Mouse (Mus musculus) cerebellum, postnatal 14 days (tissue): Measurements from ENCODE around the gene Ahcy.
"Not testable (repeated sequence)": the region's sequence is repeated elsewhere in the genome, so short reads cannot be mapped to it uniquely, and the experiment has no call there.

Source experiments
- DNase-seq, 2 experiments: peaks; one replicate each; pipeline ENCODE4 v3.0.0; 2021; ENCODE audit warnings: mixed read lengths in 2 of 2

Gene Ahcy

DNA sequence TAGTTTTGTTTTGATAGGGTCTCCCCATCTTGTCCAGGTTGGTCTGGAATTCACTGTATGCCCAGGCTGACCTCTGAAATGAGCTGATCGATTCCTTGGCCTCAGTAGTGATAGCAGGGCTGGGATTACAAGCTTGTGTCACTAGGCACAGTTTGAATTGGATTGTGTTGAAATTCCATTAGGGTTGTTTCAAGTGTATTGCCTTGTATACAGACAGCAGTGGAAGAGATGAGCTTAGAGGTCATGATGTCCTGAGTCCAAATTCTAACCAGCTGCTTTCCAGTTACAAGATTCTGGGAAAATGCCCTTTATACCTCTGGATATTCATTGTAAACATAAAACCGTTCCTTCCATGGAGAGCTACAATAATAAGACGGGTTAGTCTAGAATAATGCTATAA, 950 bp downstream of the Ahcy start:
- DNase-seq: peak in 1 of 2 experiments; percentile 7

DNA sequence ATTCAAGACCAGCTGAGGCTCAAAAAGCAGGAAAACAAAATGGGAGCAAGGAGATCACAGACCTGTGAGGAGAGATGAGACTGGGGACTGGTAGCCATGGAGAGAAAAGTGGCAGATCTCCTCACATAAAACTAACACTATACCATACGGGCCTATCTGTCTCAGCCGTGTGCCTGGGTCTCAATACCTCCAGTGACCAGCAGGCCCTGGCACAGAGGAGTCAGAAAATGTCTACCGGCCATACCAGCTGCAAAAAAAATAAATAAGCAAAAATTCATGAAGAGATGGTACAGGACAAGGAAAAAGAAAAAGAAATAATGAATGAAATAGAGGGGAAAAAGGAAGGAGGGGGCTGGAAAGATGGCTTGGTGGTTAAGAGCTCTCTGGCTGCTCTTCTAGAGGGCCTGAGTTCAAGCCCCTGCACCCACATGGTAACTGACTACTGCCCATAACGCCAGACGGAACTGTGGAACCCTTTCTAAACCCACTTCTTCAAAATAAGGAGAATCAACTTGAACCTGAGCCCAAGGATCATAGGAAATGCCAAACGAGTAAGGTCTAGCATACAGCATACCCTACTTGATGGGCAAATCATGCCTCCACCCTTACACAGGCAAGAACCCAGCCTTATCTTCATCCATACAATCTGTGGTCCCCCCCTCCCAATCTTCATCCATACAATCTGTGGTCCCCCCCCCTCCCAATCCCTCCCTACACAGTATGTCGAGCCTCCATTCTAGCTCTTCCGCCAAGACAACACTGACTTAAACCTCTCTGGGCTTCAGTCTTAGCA, 1.7 kb downstream of the Ahcy start:
- DNase-seq: peak in 1 of 2 experiments; percentile 6

DNA sequence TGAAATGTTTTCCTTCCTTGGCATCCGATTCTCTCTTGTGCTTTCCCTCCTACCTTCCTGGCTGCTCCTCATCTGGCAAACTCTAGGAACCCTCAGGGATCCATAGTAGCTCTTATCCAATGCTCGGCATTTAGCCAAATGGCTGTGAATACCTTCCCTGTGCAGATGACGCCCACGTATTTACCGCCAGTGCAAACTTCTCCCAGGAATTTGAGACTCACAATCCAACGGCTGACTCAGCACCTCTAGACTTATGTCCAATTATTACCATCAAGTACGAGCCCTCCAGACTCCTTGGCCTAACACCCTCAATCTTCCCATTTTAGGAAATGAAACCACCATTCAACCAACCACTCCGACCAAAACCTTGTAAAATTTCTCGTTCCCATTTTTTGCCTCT, 3.3 kb downstream of the Ahcy start:
- peak in 1 of 2 experiments; percentile 15 for DNase-seq

DNA sequence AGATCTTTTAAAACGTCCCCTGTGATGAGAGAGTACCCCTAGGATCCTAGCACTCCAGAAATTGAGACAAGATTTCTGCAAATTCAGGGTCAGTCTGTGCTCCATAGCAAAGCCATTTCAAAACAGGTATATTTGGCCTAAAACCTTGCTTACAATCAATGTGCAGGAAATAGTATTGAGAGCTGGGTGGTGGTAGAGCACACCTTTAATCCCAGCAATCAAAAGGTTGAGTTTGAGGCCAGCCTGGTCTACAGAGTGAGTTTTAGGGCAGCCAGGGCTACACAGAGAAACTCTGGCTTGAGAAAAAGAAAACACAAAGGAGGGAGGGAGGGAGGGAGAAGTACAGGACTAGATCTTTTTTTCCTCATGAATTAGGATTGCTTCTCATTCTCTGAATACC, 16.9 kb downstream of the Ahcy start:
- no peak for DNase-seq

DNA sequence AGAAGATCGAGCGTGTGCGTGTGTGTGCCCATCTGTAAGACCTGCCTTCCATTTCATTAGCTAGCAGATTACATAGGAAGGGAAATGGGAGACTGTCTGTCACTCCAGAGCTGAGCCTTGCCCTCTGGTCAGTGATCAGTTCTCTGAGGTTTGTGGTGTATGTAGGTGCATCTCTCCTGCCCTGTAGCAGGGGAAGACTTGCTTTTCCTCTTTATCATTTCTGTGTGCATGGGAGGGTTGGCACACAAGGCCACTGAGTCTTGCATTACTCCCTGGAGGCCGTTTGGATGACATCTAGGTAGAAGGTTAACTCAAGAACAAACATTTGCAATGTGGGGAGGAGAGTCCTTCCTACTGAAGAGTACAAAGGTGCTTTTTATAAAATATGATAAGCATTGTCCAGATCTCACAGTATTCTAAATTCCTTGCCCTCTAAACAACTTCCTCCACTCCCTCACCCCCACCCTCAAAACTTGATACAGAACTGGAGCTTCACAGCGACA, 18.2 kb downstream of the Ahcy start:
- DNase-seq: no peak

DNA sequence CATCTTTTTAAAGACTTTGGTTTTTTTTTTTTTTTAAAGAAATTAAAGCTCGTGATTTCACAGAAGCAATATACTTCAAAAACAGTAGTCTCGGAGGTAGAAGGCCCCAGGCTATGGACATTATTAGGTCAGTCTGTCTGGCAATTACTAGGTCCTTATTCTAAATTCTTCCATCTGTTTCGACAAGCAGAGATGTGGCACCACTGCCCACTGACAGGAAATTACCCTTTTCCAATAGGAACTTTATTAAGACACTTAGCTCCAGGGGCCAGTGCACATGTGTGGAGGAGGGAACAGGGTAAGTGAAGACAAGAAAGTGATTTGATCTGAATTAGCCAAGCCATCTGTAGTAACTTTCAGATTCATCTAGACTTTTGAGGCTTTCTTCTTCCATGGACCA, 19.6 kb downstream of the Ahcy start:
- DNase-seq: no peak

DNA sequence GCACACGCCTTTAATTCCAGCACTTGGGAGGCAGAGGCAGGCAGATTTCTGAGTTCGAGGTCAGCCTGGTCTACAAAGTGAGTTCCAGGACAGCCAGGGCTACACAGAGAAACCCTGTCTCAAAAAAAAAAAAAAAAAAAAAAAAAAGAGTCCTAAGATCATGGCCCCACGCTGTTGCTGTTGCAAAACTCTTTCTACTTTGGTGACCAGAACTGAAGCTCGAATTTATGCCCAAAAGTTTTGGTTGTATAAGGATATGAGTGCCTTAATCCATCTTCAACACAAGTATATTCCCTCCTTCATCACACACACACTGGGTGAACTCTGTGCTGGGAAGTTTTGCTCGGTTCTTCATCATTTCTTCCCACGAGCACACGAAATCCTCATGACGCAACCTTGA, 20.8 kb downstream of the Ahcy start:
- not testable (repeated sequence) for DNase-seq

DNA sequence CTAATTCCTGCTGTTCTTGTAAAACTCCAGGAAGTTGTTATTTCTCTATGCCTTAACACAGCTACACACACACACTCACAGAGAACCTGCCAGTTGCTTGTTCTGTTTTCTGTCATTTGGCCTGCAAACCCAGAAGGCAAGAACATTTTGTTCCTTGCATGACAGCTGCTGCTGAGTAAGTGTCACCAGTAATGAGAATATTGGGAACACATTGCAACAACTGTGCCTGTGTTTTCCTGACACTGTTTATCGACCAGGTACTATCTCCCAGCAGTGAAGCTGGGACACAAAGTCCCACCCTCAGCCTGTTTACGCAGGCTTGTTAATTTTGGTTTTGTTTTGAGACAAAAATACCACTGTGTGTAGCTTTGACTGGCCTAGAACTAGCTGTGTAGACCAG, 21.6 kb downstream of the Ahcy start:
- no peak for DNase-seq

DNA sequence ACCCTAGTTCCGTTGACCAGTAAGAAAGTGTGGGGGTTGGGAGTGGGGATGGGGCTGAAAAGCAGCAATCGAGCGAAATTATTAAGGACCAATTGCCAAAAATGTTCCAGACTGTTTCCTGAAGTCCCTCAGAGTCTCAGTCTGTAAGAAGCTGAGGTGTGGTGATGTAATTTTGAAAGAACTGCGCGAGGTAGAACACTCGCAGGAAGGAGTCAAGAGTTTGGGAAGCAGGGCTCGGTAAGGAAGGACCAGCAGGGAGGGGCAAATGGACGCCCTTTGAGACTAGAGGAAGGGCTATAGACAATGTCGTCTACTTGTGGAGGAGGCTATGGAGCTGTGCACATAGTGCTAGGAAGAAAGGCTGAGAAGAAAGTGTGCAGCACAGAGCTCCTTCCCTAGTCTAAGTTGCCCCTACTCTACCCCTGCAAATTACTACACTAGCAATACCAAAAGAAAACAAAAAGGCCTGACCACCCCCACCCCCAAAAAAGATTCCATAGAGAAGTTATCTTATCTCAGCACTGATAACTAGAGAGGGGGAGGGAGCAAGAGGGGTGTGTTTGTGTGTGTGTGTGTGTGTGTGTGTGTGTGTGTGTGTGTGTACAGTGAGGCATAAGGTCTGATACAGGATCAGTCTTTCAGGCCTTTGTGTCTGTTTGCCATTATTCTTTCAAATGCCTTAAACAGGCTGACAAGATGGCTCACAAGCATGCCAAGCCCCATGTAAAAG, 22.5 kb downstream of the Ahcy start:
- peak; percentile 14 to 17 for DNase-seq

DNA sequence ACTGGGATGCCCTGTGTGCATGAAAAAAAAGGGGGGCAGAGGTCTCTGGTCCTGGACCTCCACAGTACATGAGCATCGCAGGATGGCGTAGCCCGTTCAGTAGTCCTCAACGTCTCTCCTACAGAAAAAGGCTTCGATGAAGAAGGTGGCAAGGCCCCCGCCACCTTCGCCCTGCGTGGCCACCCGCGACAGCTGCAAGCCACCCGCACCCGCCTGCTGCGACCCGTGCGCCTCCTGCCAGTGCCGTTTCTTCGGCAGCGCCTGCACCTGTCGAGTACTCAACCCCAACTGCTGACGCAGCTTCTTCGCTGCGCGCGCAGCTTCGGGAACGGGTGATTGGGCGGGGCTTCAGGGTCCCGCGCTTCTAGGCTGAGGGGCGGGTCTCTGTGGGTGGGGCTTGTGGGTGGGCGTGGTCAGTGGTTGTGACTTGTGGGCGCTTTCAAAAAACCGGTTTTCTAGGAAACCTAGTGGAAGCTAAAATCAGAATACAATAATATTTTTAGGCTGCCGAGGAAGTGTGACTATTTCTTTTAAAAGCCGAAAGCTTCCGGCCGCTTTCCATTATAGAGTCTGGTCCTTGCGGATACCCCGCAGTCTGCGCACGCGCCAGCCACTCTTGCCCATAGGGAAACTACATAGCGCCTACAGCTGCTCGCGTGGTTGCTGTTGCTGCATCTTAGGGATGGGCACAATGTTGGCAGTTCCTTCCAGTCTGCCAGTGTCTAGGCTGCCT, 23.6 kb downstream of the Ahcy start:
- DNase-seq: peak; percentile 98 to 99

DNA sequence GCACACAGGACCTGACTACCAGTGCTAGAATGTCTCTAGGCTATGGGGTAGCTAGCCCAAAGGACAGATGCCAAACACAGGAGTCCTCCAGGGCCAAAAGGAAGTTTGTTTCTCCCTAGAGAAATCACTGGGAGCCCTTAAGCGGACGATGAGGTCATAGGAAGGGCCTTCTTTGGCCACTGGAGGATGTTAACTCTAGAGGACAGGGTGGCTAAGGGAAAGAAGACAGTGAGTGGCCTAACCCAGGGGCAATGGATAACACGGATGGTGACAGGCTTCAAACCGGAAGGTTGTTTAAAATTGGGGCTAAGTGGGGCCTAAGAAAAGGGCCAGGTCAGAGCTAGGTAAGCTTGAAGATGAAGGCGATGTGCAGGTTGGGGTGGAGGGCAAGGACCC, 24.2 kb downstream of the Ahcy start:
- DNase-seq: no peak

DNA sequence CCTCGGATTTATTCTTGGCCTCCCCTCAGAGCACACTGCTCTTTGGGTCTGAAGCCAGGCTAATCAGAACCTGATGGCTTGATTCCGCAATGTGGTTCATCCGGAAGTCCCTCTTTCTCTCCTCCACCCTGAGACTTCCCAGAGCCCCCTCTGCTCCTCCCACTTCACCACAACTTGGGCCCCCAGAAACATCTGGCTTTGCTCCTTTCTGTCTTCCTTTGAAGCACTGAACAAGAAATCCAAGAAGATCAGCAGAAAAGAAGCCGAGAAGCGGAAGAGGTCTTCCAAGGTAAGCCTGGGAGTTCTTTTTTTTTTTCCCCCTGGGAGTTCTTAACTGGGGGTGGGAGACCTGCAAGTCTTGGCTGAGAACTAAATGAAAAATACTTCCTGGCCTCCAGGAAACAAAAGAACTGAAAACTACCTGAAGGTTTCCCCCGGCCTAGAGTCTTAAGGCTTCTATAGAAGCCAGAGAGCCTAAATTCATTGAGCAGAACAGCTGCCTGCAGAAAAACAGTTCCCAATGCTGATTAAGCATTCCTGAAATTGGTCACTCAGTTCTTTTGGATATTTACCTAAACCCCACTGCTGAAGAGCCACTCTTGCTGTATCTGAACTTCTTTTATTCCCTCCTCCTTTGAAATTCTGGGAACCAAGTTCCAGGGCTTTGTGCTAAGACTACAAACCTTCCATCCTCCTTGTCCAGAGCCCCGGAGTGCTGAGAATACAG, 26.7 kb downstream of the Ahcy start:
- no peak for DNase-seq

DNA sequence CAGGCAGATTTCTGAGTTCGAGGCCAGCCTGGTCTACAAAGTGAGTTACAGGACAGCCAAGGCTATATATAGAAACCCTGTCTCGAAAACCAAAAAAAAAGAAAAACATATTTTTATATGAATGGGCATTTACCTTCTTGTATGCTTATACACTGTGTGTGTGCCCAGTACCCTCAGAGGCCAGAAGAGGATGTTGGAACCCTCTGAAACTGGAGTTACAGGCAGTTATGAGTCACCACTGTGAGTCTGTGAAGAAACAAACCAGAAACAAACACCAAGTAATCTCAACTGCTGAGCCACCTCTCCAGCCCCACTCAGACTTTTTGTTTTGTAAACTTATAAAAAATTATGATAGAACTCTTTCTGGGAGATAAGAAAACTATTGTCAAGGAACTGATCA, 27.5 kb downstream of the Ahcy start:
- DNase-seq: no peak

DNA sequence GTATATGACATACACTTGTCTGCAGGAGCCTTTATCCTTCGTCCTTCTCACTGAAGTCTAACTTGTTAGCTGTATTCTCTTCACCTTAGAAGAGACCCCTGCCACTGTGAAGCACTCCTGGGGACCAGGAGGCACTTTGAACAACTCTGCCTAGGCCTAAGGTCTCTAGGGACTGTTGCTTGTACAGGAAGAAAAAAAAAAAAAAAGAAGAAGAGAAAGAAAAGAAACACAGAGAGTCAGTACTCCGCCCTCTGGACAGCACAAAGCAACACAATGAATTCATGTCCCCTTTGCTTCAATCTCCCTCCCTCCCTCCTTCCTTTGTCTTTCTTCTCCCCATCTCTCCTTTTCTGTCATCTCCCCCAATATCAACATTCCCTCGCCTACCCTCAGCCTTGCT, 29.2 kb downstream of the Ahcy start:
- DNase-seq: no peak

DNA sequence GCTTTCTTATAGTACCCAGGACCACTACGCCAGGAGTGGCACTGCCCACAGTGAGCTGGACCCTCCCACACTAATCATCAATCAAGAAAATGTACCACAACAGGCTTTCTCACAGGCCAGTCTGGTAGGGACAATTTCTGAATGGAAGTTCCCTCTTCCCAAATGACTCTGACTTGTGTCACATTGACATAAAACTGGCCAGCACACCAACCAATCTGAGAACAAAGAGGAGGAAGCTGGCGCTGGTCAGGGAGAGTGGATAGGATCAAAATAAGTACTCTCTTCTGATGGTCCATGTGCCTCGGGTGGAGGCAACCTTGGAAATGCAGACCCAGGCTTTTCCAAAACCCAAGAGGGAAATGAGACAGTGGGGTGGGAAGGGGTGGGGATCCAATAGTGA, 29.8 kb downstream of the Ahcy start:
- no peak for DNase-seq

DNA sequence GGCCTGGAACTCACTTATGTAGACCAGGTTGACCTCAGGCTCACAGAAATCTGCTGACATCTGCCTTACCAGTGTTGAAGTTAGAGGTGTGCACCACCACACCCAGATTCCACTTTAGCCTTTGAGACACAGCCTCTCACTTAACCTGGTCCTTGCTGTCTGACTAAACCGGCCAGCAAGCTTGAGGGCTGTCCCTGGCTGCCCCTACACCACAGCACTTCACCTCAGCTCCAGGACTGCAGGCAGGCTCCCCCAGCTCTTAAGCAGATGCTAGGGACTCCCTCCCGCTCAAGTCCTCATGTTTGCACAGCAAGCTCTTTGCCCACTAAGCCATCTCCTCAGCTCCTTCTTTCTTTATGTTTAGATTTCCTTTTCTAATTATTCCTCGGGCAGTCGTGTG, 34.3 kb downstream of the Ahcy start:
- no peak for DNase-seq

DNA sequence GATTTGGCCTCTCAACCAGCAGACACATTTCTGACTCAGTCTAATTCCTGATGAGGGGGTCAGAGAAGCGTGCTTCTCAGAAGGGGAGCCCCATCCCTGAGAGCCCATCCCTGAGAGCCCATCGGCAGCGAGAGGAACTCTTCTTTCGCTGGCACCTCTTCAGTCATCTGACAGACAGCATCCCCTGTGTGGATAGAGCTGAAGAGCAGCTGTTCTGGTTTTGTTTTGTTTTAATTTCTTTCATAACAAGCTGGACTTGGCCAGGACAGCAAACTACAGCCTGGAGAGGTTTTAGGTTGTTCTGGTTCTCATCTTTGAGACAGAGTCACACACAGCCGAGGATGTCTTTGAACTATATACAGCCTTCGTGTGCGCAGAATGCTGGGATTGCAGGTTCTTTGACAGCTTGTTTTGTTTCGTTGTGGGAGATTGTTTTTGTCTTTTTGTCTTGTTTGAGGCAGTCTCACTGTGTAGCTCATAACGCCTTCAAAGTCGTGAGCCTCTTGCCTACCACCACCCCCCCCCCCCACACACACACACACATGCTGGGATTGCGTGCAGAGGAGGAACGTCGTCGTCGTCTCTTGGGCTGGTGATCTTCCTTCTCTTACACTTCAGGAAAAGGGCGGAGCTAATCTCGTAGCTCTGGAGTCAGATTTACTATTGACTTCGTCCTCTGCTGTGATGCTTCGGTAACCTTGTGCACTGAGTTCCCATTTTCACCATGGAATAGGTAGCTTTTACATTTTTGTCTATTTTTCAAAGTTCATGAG, 41.2 kb downstream of the Ahcy start:
- DNase-seq: no peak

DNA sequence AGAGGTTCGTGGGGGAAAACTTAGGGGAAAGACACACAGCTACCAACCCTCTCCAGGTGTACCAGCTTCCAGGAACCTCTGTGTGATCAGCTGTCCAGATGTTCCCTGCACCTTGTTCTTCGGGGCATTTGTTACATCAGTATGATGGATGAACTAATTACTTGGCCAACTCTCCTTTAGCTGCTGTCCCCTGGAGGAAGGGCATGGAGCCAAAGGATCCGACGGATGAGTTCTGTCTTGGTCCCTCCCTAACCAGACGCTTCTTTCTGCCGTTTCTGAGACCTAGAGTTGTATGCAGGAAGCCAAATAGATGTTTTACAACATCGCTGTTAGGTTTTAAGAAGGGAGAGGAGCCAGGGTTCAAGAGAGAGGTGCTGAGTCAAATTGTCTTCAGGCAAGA, 43.5 kb downstream of the Ahcy start:
- DNase-seq: peak; percentile 22 to 49

DNA sequence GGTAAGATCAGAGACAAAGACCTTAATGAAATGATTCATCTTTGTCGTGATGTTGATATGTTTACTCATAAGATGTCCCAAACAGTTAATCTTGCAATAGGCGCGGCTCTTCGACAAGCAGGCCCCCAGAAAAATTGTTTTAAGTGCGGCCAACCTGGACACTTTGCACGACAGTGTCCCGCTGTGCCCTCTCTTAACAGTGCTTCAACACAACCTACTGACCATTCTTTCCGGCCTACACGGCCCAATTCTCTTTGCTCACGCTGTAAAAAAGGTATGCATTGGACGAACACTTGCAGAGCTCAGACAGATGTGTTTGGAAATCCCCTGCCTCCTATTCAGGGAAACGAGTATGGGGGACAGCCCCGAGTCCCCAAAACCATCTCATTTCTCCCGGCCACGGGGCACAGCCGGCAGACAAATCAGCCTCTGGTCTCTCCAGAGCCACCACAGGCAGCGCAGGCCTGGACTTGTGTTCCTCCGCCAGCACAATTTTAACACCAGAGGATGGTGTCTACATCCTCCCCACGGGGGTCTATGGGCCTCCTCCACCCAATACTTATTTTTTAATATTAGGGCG, 54.0 kb downstream of the Ahcy start:
- peak in 1 of 2 experiments; percentile 13 for DNase-seq

DNA sequence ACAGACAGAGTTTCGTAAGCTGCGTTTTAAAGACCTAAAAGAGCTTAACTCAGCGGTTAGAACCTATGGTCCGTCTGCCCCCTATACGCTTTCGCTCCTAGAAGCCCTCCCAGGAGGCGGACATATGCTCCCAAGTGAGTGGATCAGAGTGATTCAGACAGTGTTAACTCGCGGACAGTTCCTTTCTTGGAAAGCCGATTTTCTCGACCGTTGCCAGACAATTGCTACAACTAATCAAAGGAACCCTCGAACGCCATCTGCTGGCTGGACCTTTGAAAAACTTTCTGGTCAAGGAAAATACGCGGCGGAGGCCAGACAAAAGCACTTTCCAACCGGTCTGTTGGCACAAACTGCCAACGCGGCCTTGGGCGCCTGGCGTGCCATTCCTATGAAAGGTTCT, 54.6 kb downstream of the Ahcy start:
- peak; percentile 95 for DNase-seq
